Mouse (Mus musculus) left cerebral cortex, postnatal 36 days (tissue): ENCODE measurements around the gene Chka. TPM values are rescaled to one million over a fixed set of nuclear protein-coding genes. Genes with fewer than 3 reads are reported as not detected.
A peak's percentile ranks its signal among the peaks of the same experiment; 100 is the strongest.

Source experiments
- DNase-seq, 2 experiments: peaks; one replicate each; pipeline ENCODE4 v3.0.0; 2021 to 2022; ENCODE audit warnings: low spot score in 2 of 2, mixed read lengths in 1 of 2
- intact Hi-C: fragments of 180-260 bp; cut with DNase I; formaldehyde crosslinking; loops from one replicate; pipeline ENCODE4 v1.15.1; 2025
- total RNA-seq, 2 experiments: library from RNA; stranded (reverse); gene quantifications; 2 replicates each; pipeline ENCODE4 v1.2.3; 2021

Gene Chka
- total RNA-seq, 2 experiments from 2014 or later: 66.7 to 108 TPM

DNA sequence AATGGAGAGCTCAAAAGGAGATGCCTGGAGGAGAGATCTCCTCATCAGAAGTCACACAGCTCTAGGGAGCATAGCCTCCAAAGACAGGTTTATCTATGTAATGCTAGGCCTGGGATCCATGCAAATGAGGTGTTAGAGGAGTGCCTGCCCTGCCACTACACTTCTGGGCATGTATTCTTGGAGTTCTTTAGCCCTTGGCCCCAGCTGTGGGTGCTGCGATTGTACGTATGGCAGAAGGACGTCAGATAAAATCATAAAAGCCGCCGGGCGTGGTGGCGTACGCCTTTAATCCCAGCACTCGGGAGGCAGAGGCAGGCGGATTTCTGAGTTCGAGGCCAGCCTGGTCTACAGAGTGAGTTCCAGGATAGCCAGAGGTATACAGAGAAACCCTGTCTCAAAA is 6.2 kb upstream of the Chka start:
- DNase-seq: no peak
- intact Hi-C loops: no loop called here

DNA sequence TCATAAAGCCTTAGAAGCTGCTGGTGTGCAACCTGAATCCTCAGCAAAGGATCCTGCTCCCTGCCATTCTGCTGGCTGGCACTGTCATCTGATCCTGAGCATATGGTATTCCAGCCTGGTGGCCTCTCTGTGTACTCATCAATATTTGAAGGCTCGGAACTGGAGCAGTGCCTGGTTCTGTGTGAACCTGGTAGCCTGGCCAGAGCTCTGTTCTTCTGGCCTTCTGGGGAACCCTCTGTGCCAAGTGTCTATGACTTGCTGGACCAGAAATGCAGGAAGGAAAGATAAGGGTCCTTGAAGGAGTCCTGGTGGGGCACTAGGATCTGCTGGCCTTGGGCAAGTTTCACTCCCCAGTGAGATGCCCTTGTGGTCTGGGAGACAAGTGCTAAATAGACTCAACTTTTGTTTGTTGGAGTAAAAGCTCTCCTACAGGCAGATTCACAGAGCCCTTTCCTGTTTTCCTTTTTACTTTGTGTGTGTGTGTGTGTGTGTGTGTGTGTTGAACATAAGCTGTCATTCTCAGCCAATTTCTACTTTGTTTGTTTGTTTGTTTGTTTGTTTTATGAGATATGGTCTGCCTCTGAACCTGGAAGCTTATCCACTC is 5.7 kb upstream of the Chka start:
- DNase-seq: no peak
- intact Hi-C loops: no loop called here

DNA sequence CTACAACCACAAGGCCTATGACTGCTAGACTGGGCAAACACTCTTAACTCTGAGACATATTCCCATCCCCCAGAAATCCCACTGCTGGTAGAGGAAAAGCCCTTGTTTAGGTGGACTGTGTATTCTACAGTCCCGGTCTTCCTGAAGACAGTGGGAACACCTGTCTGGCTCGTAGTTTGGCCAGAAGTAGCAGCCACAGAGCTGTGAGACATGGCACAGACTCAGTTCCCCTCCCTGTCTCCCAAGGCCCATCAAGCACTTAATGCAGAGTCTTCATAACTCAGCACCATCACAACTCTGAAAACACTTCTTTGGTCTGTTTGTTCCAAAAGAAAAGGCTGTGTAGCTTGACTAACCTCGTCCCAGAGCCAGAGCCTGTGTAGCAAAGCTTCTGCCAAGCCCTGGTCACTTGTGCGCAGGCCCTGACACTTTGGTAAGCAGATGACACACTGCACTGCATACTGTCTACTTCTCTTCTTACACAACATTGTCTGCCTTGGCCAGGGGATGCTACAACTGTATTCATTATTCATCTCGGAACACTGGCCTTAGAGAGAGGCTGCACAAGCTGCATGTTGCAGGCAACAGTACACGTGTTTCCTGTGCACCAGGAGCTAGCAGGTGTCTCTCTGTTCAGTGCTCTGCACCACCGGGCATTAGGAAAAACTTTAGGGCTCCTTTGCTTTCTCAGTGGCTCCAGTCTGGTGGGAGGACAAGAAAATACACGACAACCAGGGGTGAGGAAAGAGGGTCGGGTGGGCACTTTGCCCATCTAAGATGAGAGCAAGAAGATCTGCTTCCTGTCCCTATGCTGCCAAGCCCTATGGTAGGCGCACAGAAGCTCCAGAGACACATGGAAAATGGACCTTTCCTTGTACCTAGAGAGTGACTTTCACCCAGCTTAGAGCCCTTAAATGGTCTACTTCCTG is 4.6 kb upstream of the Chka start:
- no peak for DNase-seq
- intact Hi-C loops: no loop called here

DNA sequence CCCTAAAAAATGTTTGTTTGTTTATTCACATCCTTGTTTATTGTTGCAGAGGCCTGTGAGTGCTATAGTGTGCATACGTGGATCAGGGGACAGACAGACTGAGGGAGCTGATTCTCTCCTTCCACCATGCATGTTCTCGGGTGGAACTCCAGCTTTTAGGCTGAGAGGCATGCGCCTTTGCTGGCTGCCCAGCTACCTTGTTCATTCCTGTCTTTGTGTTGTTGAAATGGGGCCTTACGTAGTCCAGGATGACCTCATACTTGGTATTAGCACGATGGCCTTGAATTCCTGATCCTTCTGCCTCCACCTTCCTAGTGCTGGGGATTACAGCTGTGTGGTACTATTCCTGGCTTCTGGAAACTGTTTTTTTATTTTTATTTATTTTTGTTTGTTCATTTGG is 3.9 kb upstream of the Chka start:
- DNase-seq: no peak
- intact Hi-C loops: no loop called here

DNA sequence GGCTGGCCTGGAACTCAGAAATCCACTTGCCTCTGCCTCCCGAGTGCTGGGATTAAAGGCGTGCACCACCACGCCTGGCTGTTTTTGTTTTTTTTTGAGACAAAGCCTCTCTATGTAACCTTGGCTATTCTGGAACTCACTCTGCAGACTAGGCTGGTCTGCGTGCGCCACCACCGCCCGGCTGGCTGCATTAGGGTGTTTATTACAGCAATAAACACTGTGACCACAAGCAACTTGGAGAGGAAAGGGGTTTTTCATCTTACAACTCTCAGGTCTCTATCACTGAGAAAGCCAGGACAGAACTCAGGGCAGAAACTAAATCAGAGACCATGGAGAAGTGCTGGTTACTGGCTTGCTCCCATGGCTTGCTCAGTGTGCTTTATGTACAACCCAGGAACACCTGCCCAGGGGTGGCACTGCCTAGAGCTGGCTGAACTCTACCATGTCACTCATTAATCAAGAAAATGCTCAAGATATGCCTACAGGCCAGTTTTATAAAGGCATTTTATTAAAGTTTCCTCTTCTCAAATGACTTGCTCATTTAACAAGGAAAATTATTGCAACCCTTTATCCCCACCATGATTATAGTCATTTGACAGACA is 3.3 kb upstream of the Chka start:
- intact Hi-C loops: no loop called here
- no peak for DNase-seq

DNA sequence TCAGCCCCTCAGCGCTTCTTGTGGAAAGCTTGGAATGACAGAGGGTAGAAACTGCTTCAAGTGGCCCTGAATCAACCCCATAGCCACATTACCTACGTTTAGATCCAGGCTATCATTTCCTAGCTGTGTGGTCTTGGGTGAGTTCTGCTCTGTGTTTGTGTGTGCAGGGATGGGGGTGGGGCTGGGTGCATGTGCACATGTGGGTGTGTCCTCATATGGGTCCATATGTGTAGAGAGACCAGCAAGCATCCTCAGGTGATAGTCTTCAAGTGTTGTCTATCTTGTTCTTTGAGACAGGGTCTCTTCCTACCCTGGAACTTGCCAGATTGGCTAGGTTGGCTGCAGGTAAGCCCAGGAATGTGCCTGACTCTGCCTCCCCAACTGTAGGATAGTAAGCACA is 2.3 kb upstream of the Chka start:
- DNase-seq: no peak
- intact Hi-C loops: no loop called here

DNA sequence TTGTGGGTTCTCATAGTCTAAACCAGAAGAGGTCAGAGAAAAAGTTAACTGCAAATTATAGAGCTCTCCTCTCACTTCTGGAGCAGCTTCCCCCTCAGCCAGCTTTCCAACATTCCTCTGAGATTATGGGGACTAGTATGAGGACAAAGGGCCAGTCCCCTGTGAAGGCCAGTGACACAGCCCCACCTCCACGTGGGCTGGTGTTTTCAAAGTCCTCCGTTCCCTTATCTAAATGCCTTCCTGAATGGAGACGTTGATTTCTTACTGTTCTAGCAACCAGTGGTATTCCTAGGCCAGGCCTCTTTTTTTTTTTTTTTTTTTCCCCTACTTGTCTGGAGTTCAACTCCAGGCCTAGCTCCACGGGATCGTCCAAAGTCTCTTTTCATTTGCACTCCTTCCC is 1.5 kb upstream of the Chka start:
- no peak for DNase-seq
- intact Hi-C loops: loop anchor here (5.0 kb wide), 1 partner anchor 83 kb away; the partner anchor contains the start of gene Kmt5b

DNA sequence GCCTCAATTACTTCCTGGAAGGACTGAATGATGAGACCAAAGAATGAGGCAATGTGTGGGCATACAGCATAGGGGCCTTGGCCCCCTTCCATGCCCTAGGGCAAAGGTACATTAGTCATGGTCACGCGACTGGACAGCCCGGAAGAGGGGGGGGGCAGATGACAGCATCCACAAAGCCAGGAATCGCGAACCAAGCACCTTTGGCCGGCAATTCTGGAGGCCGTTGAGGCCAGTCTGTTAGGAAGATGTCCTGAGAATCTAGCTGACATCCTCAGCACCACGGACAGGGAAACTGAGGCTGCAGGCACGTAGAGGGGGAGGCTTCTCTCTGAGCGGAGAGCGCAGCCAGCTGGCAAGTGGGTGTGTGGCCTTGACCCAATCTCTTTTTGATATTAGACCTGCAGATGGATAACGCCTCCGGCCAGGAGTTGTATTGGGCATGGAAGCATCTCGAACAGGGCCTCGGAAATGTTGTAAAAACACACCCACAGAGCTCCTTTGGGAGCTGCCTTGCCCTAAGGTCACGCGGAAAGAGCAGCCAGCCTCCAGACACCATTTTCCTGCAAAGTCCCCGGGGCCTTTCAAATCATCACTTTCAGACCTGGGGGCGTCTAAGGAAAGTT is 615 bp upstream of the Chka start:
- DNase-seq: peak in 1 of 2 experiments; percentile 23
- intact Hi-C loops: loop anchor here (5.0 kb wide), 1 partner anchor 84 kb away; the partner anchor contains the start of gene Kmt5b

DNA sequence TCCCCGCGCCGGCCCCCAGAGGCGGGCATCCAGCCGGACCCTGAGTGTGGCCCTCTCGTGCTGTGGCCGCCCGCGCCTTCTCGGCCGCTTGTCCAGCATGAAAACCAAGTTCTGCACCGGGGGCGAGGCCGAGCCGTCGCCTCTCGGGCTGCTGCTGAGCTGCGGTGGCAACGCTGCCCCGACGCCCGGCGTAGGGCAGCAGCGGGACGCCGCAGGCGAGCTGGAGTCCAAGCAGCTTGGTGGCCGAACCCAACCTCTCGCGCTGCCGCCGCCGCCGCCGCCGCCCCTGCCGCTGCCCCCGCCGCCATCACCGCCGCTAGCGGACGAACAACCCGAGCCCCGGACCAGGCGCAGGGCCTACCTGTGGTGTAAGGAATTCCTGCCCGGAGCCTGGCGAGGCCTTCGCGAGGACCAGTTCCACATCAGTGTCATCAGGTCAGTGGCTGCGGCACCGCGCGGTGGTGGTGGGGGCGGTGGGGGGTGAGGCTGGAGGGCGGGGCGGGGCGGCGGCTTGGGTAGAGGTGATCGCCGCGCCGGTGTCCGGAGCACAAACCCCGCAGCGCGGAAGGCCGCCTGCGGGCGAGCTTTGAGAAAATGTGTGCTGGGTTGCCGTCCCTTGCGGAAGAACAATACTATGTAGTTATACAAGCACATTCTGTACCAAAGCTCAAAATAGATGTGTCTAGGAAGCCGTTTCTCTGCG is 557 bp downstream of the Chka start:
- peak; percentile 54 to 69 for DNase-seq
- intact Hi-C loops: loop anchor here (1.0 to 5.0 kb wide), 2 partner anchors 60 to 85 kb away; partner anchors contain the start of genes Kmt5b and Ndufs8

DNA sequence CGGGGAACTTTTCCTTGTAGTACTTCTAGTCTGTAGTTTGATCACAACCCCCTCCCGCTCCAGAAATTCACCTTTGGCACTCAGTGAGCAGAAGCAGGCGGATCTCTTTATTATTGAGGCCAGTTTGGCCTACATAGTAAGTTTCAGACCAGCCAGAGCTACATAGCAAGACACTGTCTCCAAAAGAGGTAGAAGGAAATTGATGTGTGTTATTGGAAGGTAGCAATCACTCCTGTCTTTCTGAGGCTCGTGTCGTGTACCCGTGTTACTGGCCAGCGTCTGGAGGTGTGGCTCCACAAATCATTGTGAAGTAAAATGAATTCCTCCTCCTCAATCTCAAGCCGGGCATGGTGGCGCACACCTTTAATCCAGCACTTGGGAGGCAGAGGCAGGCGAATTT is 1.5 kb downstream of the Chka start:
- intact Hi-C loops: loop anchor here (5.0 kb wide), 1 partner anchor 86 kb away; the partner anchor contains the start of gene Kmt5b

DNA sequence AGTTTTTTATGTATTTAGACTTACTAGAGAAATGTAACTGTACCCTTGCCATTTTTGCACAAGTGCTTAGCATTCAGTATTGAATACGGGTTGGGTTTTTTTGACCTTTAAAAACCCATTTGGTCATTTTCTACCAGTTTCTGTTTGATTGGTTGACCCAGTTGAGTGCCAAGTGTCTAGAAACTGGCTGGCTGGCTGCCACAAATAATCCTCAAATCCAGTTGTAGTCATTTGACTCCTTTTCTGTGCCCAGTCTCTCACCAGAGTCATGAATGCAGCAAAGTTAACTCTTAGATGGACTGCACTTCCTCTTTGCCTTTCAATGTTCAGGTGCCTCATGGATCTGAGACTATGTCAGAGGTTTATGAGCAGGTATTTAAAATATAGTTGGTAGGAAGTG is 2.3 kb downstream of the Chka start:
- no peak for DNase-seq
- intact Hi-C loops: loop anchor here (5.0 kb wide), 1 partner anchor 87 kb away; the partner anchor contains the start of gene Kmt5b

More for the DNA sequence above, 1.5 kb downstream of the Chka start:
- DNase-seq: no peak

DNA sequence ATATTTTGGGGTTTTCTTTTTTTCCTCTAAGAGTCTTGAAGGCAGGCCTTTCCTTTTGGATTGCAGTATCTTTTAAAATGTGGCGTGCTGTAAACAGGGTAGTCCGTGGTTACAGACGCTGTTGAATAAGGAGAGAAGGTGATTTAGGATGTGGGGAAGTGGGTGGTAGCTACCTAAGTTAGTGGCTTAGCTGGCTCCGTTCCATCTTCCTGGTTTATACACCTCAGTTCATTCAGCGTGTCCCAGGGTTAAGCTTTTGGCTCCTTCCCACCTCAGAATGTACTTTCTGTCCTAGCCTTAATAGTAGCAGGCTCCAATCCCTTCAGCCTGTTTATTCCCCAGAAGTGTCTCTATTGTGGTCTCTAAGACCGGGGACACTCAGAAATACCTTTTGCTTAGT is 3.5 kb downstream of the Chka start:
- intact Hi-C loops: no loop called here
- DNase-seq: no peak

DNA sequence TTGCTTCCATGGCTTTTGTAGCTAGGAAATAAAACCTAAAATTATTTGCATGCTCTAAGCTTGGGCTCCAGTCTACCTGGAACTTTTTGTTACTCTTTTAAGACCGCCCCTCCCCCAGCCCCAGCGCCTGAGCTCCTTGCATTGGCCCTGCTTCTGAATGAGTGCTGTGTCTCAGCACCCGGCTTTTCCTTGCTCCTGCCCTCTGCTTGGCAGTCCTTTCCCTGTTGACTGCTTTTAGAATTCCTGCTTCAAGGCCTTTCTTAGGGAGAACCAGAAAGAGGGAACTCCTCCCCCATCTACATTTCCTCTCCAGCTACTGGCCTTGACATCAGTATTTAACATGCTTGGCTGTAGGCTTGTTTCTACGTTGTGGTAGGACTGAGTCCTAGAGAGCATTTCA is 4.0 kb downstream of the Chka start:
- intact Hi-C loops: no loop called here
- DNase-seq: peak in 1 of 2 experiments; percentile 23

DNA sequence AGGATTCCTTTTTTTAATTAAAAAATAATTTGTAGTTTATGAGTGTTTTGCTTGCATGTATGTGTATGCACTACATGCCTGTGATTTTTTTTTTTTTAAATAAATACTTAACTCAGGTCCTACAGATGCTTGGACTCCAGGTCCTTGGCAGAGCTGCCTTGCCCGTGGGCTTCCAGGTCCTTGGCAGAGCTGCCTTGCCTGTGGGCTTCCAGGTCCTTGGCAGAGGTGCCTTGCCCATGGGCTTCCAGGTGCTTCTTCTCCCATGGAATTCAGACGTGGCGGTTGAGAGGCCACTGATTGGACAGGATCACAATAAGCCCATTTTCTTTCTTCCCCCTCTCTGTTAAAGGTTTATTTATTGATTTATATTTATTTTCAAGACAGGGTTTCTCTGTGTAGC is 5.6 kb downstream of the Chka start:
- intact Hi-C loops: no loop called here
- no peak for DNase-seq

DNA sequence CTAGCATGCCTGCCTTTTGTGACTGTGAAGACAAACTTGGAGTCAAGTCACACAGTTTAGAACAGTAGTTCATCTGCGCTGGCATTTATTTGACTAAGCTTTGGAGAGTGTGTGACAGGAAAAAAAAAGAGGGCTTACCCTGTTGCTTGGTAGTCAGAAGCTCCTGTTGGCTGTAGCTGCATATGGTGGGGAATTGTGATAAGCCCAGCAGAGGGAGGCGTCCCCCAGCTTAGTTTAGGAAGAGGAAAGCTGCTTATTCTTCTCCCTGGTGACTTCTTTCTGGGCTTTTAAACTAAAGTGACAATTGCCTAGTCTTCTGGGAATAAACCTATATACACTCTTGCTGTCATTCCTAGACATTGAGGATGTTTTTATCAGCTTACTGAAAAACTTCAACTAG is 11.1 kb downstream of the Chka start:
- no peak for DNase-seq
- intact Hi-C loops: no loop called here

DNA sequence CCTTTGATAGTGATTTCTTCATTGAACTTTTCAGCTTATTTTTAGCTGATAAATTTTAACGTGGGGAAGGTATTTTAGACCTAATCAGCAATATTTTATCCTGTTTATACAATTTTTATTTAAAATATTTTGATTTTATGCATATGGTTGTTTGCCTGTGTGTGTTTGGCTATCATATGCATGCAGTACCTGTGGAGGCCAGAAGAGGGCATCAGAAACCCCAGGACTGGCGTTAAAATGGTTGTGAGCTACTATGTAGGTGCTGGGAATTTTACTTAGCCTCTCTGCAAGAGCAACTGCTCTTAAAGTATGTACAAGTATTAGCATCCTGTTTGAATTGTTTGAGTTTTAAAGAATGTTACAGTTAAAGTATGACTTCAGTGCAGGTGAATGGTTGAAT is 13.4 kb downstream of the Chka start:
- DNase-seq: no peak
- intact Hi-C loops: no loop called here

DNA sequence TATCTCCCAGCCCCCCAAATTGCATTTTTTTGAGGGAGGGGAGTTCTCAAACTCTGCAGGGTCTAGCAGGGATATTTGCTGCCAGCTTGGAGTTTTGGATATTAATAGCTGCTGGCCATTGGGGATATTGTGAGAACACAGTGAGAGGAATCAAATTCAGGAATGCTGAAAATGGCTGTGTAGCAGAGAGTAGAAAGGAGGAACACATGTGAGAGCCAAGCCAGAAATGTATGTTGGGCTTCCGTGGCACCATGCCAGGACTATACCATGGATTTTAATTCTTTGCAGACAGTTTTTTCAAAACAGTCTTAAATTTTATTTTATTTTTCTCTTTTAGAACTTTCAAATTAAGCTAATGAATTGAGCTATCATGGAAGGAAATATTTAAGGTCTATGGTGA is 16.7 kb downstream of the Chka start:
- intact Hi-C loops: no loop called here
- DNase-seq: no peak

DNA sequence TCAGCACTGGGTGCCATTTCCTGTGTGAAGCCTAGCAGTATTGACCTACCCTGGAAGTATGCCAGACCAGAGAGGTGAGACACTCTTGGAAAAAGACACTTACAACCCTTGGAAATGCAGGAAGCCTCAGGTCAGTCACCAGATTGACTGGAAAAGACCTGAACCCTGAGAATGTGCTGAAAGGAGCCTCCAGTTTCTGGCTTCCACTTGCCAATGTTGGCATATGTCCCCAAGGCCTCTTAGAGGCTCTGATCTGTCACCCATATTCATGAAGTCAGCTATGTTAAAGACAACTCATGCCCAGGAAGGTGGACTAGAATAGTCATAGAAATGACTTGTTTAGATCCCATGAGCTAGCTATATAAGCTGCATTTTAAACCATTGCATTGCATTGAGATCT is 19.9 kb downstream of the Chka start:
- DNase-seq: no peak
- intact Hi-C loops: no loop called here

DNA sequence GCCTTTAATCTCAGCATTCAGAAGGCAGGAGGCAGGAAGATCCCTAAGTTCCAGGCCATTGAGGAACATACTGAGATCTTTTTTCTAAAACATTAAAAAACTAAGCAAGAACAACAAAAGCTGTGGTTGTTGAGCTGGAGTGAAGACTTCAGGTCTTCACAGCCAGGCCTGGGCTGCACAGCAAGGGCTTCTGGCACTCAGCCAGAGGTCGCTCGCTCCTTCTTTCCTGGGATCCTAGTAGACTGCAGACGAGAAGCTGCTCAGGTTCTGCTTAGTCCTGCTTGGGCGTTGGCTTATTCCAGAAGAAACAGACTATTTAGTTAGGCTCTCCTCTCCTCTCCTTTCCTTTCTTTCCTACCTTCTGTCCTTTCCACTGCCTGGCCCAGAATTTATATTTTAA is 20.8 kb downstream of the Chka start:
- DNase-seq: no peak
- intact Hi-C loops: no loop called here
